Comparison of ENCODE assay signal across 8 mouse cellular contexts in genomic region chr11:84764116-84764515, GRCm38 (mm10). TPM values are rescaled to one million over a fixed set of nuclear protein-coding genes. Genes with fewer than 3 reads are reported as not detected.
DNase-seq lines count a peak whose midpoint lies in the region; ATAC-seq and TF ChIP-seq lines count a peak whose summit lies in the region.

No protein-coding gene starts in this region.

- peak overlapping the region; percentile 47; the same call in 1 of the 2 replicates for H3K9ac ChIP-seq in kidney, embryonic 16.5 days (replicated peaks; ENCODE audit: low read length)
- H3K9ac ChIP-seq in forebrain, embryonic 11.5 days (ENCODE audit: low read length), result peak overlapping the region; percentile 23; the same call in 1 of the 2 replicates
- peak overlapping the region; percentile 35; the same call in 1 of the 2 replicates for H3K9ac ChIP-seq in intestine, embryonic 16.5 days (ENCODE audit: low read depth, low read length)
- H3K9ac ChIP-seq in neural tube, embryonic 13.5 days, result no peak overlapping the region

- no peak for DNase-seq in kidney, adult 2 months
- no peak for DNase-seq in forebrain, embryonic 11.5 days (ENCODE audit: low spot score)
- no peak for DNase-seq in yolk sac, embryonic 10.5 days (ENCODE audit: low spot score)
- DNase-seq in thymus, postnatal 10 days (ENCODE audit: low spot score in 2 of 2), result no peak
- DNase-seq in thymus, postnatal 25 days, result no peak

- peak overlapping the region; percentile 39 for H3K4me2 ChIP-seq in kidney, embryonic 16.5 days (replicated peaks; ENCODE audit: low read depth, low read length)
- H3K4me2 ChIP-seq in forebrain, embryonic 11.5 days (ENCODE audit: low read depth, low read length, severe bottlenecking), result peak overlapping the region; percentile 32; the same call in 1 of the 2 replicates
- peak overlapping the region; percentile 42 for H3K4me2 ChIP-seq in intestine, embryonic 16.5 days (ENCODE audit: low read depth, low read length)
- peak overlapping the region; percentile 46 for H3K4me2 ChIP-seq in neural tube, embryonic 13.5 days

- 5% methylated on average over 7 of the region's 8 CpGs for WGBS in kidney, embryonic 16.5 days
- WGBS in kidney, adult 2 months, result 23% methylated on average over 8 of the region's 8 CpGs
- 14% methylated on average over 8 of the region's 8 CpGs for WGBS in forebrain, embryonic 11.5 days
- 16% methylated on average over 8 of the region's 8 CpGs for WGBS in intestine, embryonic 16.5 days
- 9% methylated on average over 8 of the region's 8 CpGs for WGBS in neural tube, embryonic 13.5 days

- TF ChIP-seq POLR2A in kidney, adult 2 months (IDR thresholded peaks at IDR 0.05; ENCODE audit: low read depth, low read length), result no peak

- peaks cover 19% of the 10 kb centered on the region for H3K4me1 ChIP-seq in kidney, embryonic 16.5 days (ENCODE audit: insufficient read depth, low read length)
- peaks cover 3% of the 10 kb centered on the region; the same call in 1 of the 2 replicates for H3K4me1 ChIP-seq in kidney, adult 2 months (ENCODE audit: control insufficient read depth, insufficient read depth, low read length)
- H3K4me1 ChIP-seq in forebrain, embryonic 11.5 days (replicated peaks; ENCODE audit: control insufficient read depth, insufficient read depth, low read length), result peaks cover 13% of the 10 kb centered on the region
- H3K4me1 ChIP-seq in intestine, embryonic 16.5 days (ENCODE audit: control insufficient read depth, insufficient read depth, low read length), result peaks cover 10% of the 10 kb centered on the region
- peaks cover 71% of the 10 kb centered on the region for H3K4me1 ChIP-seq in neural tube, embryonic 13.5 days (replicated peaks)

- TF ChIP-seq CTCF in kidney, adult 2 months (conservative IDR thresholded peaks at IDR 0.05; ENCODE audit: insufficient read depth, insufficient read length, low read depth, low read length), result no peak

- ATAC-seq in kidney, embryonic 16.5 days (ENCODE audit: low FRiP score, low TSS enrichment), result peak; percentile 55
- ATAC-seq in forebrain, embryonic 11.5 days (replicated peaks; ENCODE audit: low FRiP score), result no peak
- ATAC-seq in intestine, embryonic 16.5 days, result no peak
- no peak; the same call in 1 of the 2 replicates for ATAC-seq in neural tube, embryonic 13.5 days (ENCODE audit: low read depth)

- H3K27me3 ChIP-seq in kidney, embryonic 16.5 days (ENCODE audit: insufficient read depth, low read length), result peaks cover 20% of the 10 kb centered on the region
- H3K27me3 ChIP-seq in kidney, adult 2 months (replicated peaks; ENCODE audit: control insufficient read depth, insufficient read depth, low read length), result no peaks in the 10 kb centered on the region; the same call in 1 of the 2 replicates
- H3K27me3 ChIP-seq in forebrain, embryonic 11.5 days (ENCODE audit: control insufficient read depth, insufficient read depth, low read length), result peaks cover 18% of the 10 kb centered on the region
- peaks cover 5% of the 10 kb centered on the region; the same call in 1 of the 2 replicates for H3K27me3 ChIP-seq in intestine, embryonic 16.5 days (replicated peaks; ENCODE audit: control insufficient read depth, insufficient read depth, low read length)
- peaks cover 18% of the 10 kb centered on the region for H3K27me3 ChIP-seq in neural tube, embryonic 13.5 days

- H3K9me3 ChIP-seq in kidney, embryonic 16.5 days (ENCODE audit: low read length), result no peaks in the 10 kb centered on the region
- no peaks in the 10 kb centered on the region for H3K9me3 ChIP-seq in forebrain, embryonic 11.5 days (ENCODE audit: control insufficient read depth, low read length)
- H3K9me3 ChIP-seq in intestine, embryonic 16.5 days (ENCODE audit: control insufficient read depth, low read length), result no peaks in the 10 kb centered on the region
- no peaks in the 10 kb centered on the region for H3K9me3 ChIP-seq in neural tube, embryonic 13.5 days

- H3K27ac ChIP-seq in kidney, embryonic 16.5 days (ENCODE audit: low read length), result no peak overlapping the region
- H3K27ac ChIP-seq in kidney, adult 2 months (ENCODE audit: insufficient read depth, low read depth, low read length), result no peak overlapping the region
- H3K27ac ChIP-seq in forebrain, embryonic 11.5 days (ENCODE audit: low read depth, low read length), result no peak overlapping the region
- no peak overlapping the region for H3K27ac ChIP-seq in intestine, embryonic 16.5 days (ENCODE audit: low read length)
- H3K27ac ChIP-seq in neural tube, embryonic 13.5 days (replicated peaks), result peak overlapping the region; percentile 78

- 0 out of 2 replicates have a peak overlapping the region, but pooled peaks have one; percentile 4 for H3K4me3 ChIP-seq in kidney, embryonic 16.5 days (ENCODE audit: low read length)
- H3K4me3 ChIP-seq in kidney, adult 2 months (ENCODE audit: insufficient read depth, low read depth, low read length), result no peak overlapping the region
- 0 out of 2 replicates have a peak overlapping the region, but pooled peaks have one; percentile 6 for H3K4me3 ChIP-seq in forebrain, embryonic 11.5 days (ENCODE audit: low read depth, low read length)
- H3K4me3 ChIP-seq in intestine, embryonic 16.5 days (ENCODE audit: low read length), result no peak overlapping the region; the same call in 1 of the 2 replicates
- no peak overlapping the region for H3K4me3 ChIP-seq in neural tube, embryonic 13.5 days

- H3K36me3 ChIP-seq in kidney, embryonic 16.5 days (ENCODE audit: insufficient read depth, low read length), result no peaks in the 10 kb centered on the region
- H3K36me3 ChIP-seq in kidney, adult 2 months (ENCODE audit: control insufficient read depth, insufficient read depth, low read length), result no peaks in the 10 kb centered on the region
- no peaks in the 10 kb centered on the region for H3K36me3 ChIP-seq in forebrain, embryonic 11.5 days (ENCODE audit: control insufficient read depth, insufficient read depth, low read length)
- no peaks in the 10 kb centered on the region for H3K36me3 ChIP-seq in intestine, embryonic 16.5 days (ENCODE audit: control insufficient read depth, insufficient read depth, low read length)
- no peaks in the 10 kb centered on the region for H3K36me3 ChIP-seq in neural tube, embryonic 13.5 days

RNA-seq across cellular contexts. Expression of gene Mrm1, which starts 55.2 kb away (rescaled TPM):
- polyA plus RNA-seq in kidney, embryonic 16.5 days (2015; fragmentation: Nextera tagmentation; extraction: Ambion mirVana), result 12.3 and 15.5 TPM in 2 replicates
- 9.3 and 10.3 TPM in 2 replicates for polyA plus RNA-seq in kidney, adult 2 months (2012; rRNA removed)
- 12.3 and 13.7 TPM in 2 replicates for polyA plus RNA-seq in forebrain, embryonic 11.5 days (2014; fragmentation: Nextera tagmentation; extraction: Ambion mirVana)
- polyA plus RNA-seq in intestine, embryonic 16.5 days (2015; fragmentation: Nextera tagmentation; extraction: Ambion mirVana), result 14.6 and 15.0 TPM in 2 replicates
- polyA plus RNA-seq in neural tube, embryonic 13.5 days (2015; fragmentation: Nextera tagmentation; extraction: Ambion mirVana), result 8.7 and 10.5 TPM in 2 replicates

Comparison
In these comparisons a context has a peak if more than half of its experiments do, and no peak if none do; other contexts are left out.
1. H3K4me3 ChIP-seq: peak in kidney, embryonic 16.5 days (single experiment) and forebrain, embryonic 11.5 days (single experiment); none in kidney, adult 2 months (single experiment), intestine, embryonic 16.5 days (single experiment) and neural tube, embryonic 13.5 days (single experiment).
2. Peak in every context shown above with its lines, with median percentiles within 50 percentile points of each other: H3K4me2 ChIP-seq.